Mouse (Mus musculus): ENCODE data around the gene Anxa6. TPM values are rescaled to one million over a fixed set of nuclear protein-coding genes. Genes with fewer than 3 reads are reported as not detected.

The Anxa6 gene
- polyA plus RNA-seq, 1 experiment = 169 TPM

GRCm38 (mm10) chr11:54984581-54984980 lies 48.7 kb downstream of the Anxa6 start:
- Histone ChIP-seq H3K4me3 (ENCODE audit: insufficient read depth, low read length) (no peak overlapping the region), H3K4me1 (ENCODE audit: control insufficient read depth, insufficient read depth, low read length) (peaks cover 10% of the 10 kb centered on the region), H3K27ac (ENCODE audit: insufficient read depth, low read depth, low read length) (no peak overlapping the region)
- TF ChIP-seq POLR2A (IDR thresholded peaks at IDR 0.05; ENCODE audit: borderline replicate concordance, low read depth, low read length) (no peak), CTCF (IDR thresholded peaks at IDR 0.05; ENCODE audit: low read depth, low read length) (no peak)

- no peak overlapping the region for H3K27ac ChIP-seq (ENCODE audit: insufficient read depth, low read depth, low read length)
- TF ChIP-seq POLR2A (IDR thresholded peaks at IDR 0.05; ENCODE audit: borderline replicate concordance, low read depth, low read length) = no peak
- TF ChIP-seq CTCF (IDR thresholded peaks at IDR 0.05; ENCODE audit: low read depth, low read length) = no peak
These were observed 49.2 kb downstream of the Anxa6 start for GRCm38 (mm10) chr11:54984085-54984484.

GRCm38 (mm10) chr11:54982520-54982919 lies 50.7 kb downstream of the Anxa6 start:
- peak; percentile 13; the same call in 1 of the 2 replicates for TF ChIP-seq CTCF (IDR thresholded peaks at IDR 0.05; ENCODE audit: low read depth, low read length)
- TF ChIP-seq POLR2A (IDR thresholded peaks at IDR 0.05; ENCODE audit: borderline replicate concordance, low read depth, low read length) = no peak
- Histone ChIP-seq H3K27ac (ENCODE audit: insufficient read depth, low read depth, low read length) (no peak overlapping the region), H3K4me3 (ENCODE audit: insufficient read depth, low read length) (no peak overlapping the region), H3K4me1 (ENCODE audit: control insufficient read depth, insufficient read depth, low read length) (no peaks in the 10 kb centered on the region)

More at GRCm38 (mm10) chr11:54984085-54984484, 49.2 kb downstream of the Anxa6 start:
- no peak overlapping the region for H3K4me3 ChIP-seq (ENCODE audit: insufficient read depth, low read length)
- H3K4me1 ChIP-seq (ENCODE audit: control insufficient read depth, insufficient read depth, low read length) = peaks cover 7% of the 10 kb centered on the region

GRCm38 (mm10) chr11:54981630-54982029 lies 51.6 kb downstream of the Anxa6 start:
- TF ChIP-seq CTCF (IDR thresholded peaks at IDR 0.05; ENCODE audit: low read depth, low read length) (no peak), POLR2A (IDR thresholded peaks at IDR 0.05; ENCODE audit: borderline replicate concordance, low read depth, low read length) (no peak)
- Histone ChIP-seq H3K4me3 (ENCODE audit: insufficient read depth, low read length) (no peak overlapping the region), H3K27ac (ENCODE audit: insufficient read depth, low read depth, low read length) (no peak overlapping the region), H3K4me1 (ENCODE audit: control insufficient read depth, insufficient read depth, low read length) (peaks cover 2% of the 10 kb centered on the region; the same call in 1 of the 2 replicates)

GRCm38 (mm10) chr11:54977385-54977937 lies 55.8 kb downstream of the Anxa6 start:
- Histone ChIP-seq H3K4me1 (ENCODE audit: control insufficient read depth, insufficient read depth, low read length) (peaks cover 37% of the 10 kb centered on the region), H3K4me3 (ENCODE audit: insufficient read depth, low read length) (no peak overlapping the region), H3K27ac (ENCODE audit: insufficient read depth, low read depth, low read length) (no peak overlapping the region)
- TF ChIP-seq POLR2A (IDR thresholded peaks at IDR 0.05; ENCODE audit: borderline replicate concordance, low read depth, low read length) (no peak), CTCF (IDR thresholded peaks at IDR 0.05; ENCODE audit: low read depth, low read length) (no peak)

GRCm38 (mm10) chr11:54976351-54976750 lies 56.9 kb downstream of the Anxa6 start:
- Histone ChIP-seq H3K4me1 (ENCODE audit: control insufficient read depth, insufficient read depth, low read length) (peaks cover 47% of the 10 kb centered on the region), H3K27ac (ENCODE audit: insufficient read depth, low read depth, low read length) (no peak overlapping the region), H3K4me3 (ENCODE audit: insufficient read depth, low read length) (no peak overlapping the region)
- TF ChIP-seq POLR2A (IDR thresholded peaks at IDR 0.05; ENCODE audit: borderline replicate concordance, low read depth, low read length) = no peak
- TF ChIP-seq CTCF (IDR thresholded peaks at IDR 0.05; ENCODE audit: low read depth, low read length) = no peak

GRCm38 (mm10) chr11:54975756-54976155 lies 57.5 kb downstream of the Anxa6 start:
- H3K4me3 ChIP-seq (ENCODE audit: insufficient read depth, low read length) = no peak overlapping the region
- TF ChIP-seq CTCF (IDR thresholded peaks at IDR 0.05; ENCODE audit: low read depth, low read length) (no peak), POLR2A (IDR thresholded peaks at IDR 0.05; ENCODE audit: borderline replicate concordance, low read depth, low read length) (no peak)
- no peak overlapping the region for H3K27ac ChIP-seq (ENCODE audit: insufficient read depth, low read depth, low read length)
- H3K4me1 ChIP-seq (ENCODE audit: control insufficient read depth, insufficient read depth, low read length) = peaks cover 47% of the 10 kb centered on the region

GRCm38 (mm10) chr11:54975340-54975739 lies 57.9 kb downstream of the Anxa6 start:
- Histone ChIP-seq H3K4me3 (ENCODE audit: insufficient read depth, low read length) (no peak overlapping the region), H3K4me1 (ENCODE audit: control insufficient read depth, insufficient read depth, low read length) (peaks cover 47% of the 10 kb centered on the region), H3K27ac (ENCODE audit: insufficient read depth, low read depth, low read length) (no peak overlapping the region)
- TF ChIP-seq POLR2A (IDR thresholded peaks at IDR 0.05; ENCODE audit: borderline replicate concordance, low read depth, low read length) (no peak), CTCF (IDR thresholded peaks at IDR 0.05; ENCODE audit: low read depth, low read length) (no peak)

- peaks cover 47% of the 10 kb centered on the region for H3K4me1 ChIP-seq (ENCODE audit: control insufficient read depth, insufficient read depth, low read length)
- no peak overlapping the region for H3K27ac ChIP-seq (ENCODE audit: insufficient read depth, low read depth, low read length)
- H3K4me3 ChIP-seq (ENCODE audit: insufficient read depth, low read length) = no peak overlapping the region
- TF ChIP-seq CTCF (IDR thresholded peaks at IDR 0.05; ENCODE audit: low read depth, low read length) = no peak
- TF ChIP-seq POLR2A (IDR thresholded peaks at IDR 0.05; ENCODE audit: borderline replicate concordance, low read depth, low read length) = no peak
These were observed 58.6 kb downstream of the Anxa6 start for GRCm38 (mm10) chr11:54974639-54975038.

GRCm38 (mm10) chr11:54973481-54974212 lies 59.6 kb downstream of the Anxa6 start:
- H3K4me3 ChIP-seq (ENCODE audit: insufficient read depth, low read length) = no peak overlapping the region
- H3K4me1 ChIP-seq (ENCODE audit: control insufficient read depth, insufficient read depth, low read length) = peaks cover 47% of the 10 kb centered on the region
- no peak for TF ChIP-seq POLR2A (IDR thresholded peaks at IDR 0.05; ENCODE audit: borderline replicate concordance, low read depth, low read length)
- TF ChIP-seq CTCF (IDR thresholded peaks at IDR 0.05; ENCODE audit: low read depth, low read length) = no peak
- peak overlapping the region; percentile 44 for H3K27ac ChIP-seq (ENCODE audit: insufficient read depth, low read depth, low read length)

All from bone marrow macrophage, adult 2 months (primary cell).